Mouse (Mus musculus) testis, adult 2 months (tissue): ENCODE data around the gene Kcnip1.

Experiments used
- CTCF ChIP-seq: fragments of 200-500 bp; IDR thresholded peaks from 2 replicates; pipeline ENCODE4 v1.5.1; 2012; ENCODE audit warnings: low read depth, mild to moderate bottlenecking, inconsistent platforms, low read length, moderate library complexity; ENCODE audit not compliant: control insufficient read depth, insufficient read depth, insufficient replicate concordance
- POLR2A ChIP-seq: fragments of 200-500 bp; IDR thresholded peaks from 2 replicates; pipeline ENCODE4 v1.6.1; 2012; ENCODE audit warnings: low read depth, mild to moderate bottlenecking, inconsistent platforms, low read length, moderate library complexity; ENCODE audit not compliant: control insufficient read depth

GRCm38 (mm10) chr11:33951684-33952625 lies 41.0 kb downstream of the Kcnip1 start:
- TF ChIP-seq CTCF (no peak), POLR2A (no peak)
